Mouse (Mus musculus) limb, embryonic 11.5 days (tissue): Measurements from ENCODE around the gene Fam171a1. TPM values are rescaled to one million over a fixed set of nuclear protein-coding genes. Genes with fewer than 3 reads are reported as not detected.

Experiments used
- ATAC-seq: fragments of 200-750 bp; cut with Nextera tagmentation; 2 replicates; pipeline ENCODE4 v1.8.0; 2017; ENCODE audit warnings: low read depth; ENCODE audit not compliant: insufficient number of reproducible peaks, low FRiP score, low TSS enrichment
- DNase-seq: peaks from one replicate; pipeline ENCODE4 v3.0.0-alpha.2; 2015; ENCODE audit warnings: low spot score
- H3K27ac ChIP-seq: fragments of 300-500 bp; sonication (generic); replicated peaks from 2 replicates; pipeline ENCODE4 v1.5.1; 2014; ENCODE audit warnings: low read depth, mild to moderate bottlenecking, low read length
- H3K27me3 ChIP-seq: fragments of 300-500 bp; sonication (generic); 2 replicates; pipeline ENCODE4 v1.6.1; 2014; ENCODE audit warnings: mild to moderate bottlenecking, low read length, mixed read lengths; ENCODE audit not compliant: control insufficient read depth, insufficient read depth
- H3K36me3 ChIP-seq: fragments of 300-500 bp; sonication (generic); 2 replicates; pipeline ENCODE4 v1.6.1; 2014; ENCODE audit warnings: mild to moderate bottlenecking, low read length, moderate library complexity, mixed read lengths; ENCODE audit not compliant: control insufficient read depth, insufficient read depth
- H3K4me1 ChIP-seq: fragments of 300-500 bp; sonication (generic); 2 replicates; pipeline ENCODE4 v1.6.1; 2014; ENCODE audit warnings: low read length, mixed read lengths; ENCODE audit not compliant: control insufficient read depth, insufficient read depth
- H3K4me2 ChIP-seq: fragments of 300-500 bp; sonication (generic); 2 replicates; pipeline ENCODE4 v1.6.1; 2014; ENCODE audit warnings: low read depth, mild to moderate bottlenecking, moderate library complexity; ENCODE audit not compliant: severe bottlenecking
- H3K4me3 ChIP-seq: fragments of 300-500 bp; sonication (generic); 2 replicates; pipeline ENCODE4 v1.5.1; 2014; ENCODE audit warnings: low read depth, low read length
- H3K9ac ChIP-seq: fragments of 300-500 bp; sonication (generic); 2 replicates; pipeline ENCODE4 v1.6.1; 2014; ENCODE audit warnings: mild to moderate bottlenecking, low read length
- H3K9me3 ChIP-seq: fragments of 300-500 bp; sonication (generic); 2 replicates; pipeline ENCODE4 v1.6.1; 2016; ENCODE audit warnings: low read length; ENCODE audit not compliant: control insufficient read depth
- WGBS: fragments of 180-500 bp; shearing (Covaris S2); extraction: QIAGEN DNeasy Blood & Tissue Kit; methylation state at CpG from one replicate; pipeline ENCODE4 v1.1.7; 2014; 5-methylcytosine and 5-hydroxymethylcytosine counted together
- microRNA-seq: library from miRNA; unstranded; fragments of <30 nt; microRNA quantifications from one replicate; pipeline ENCODE4, GENCODE M21; 2016
- polyA plus RNA-seq: library from polyadenylated mRNA; unstranded; fragments of >200 nt; fragmentation: Nextera tagmentation; extraction: Ambion mirVana; gene quantifications from 2 replicates; pipeline ENCODE4 v1.2.1, GENCODE M21; 2014

Gene Fam171a1
- polyA plus RNA-seq, 1 experiment from 2014 or later, result 37.3 TPM

- WGBS, result 85% methylated on average over 2 of the region's 2 CpGs
- Histone ChIP-seq H3K4me3 (no peak overlapping the region), H3K9me3 (no peaks in the 10 kb centered on the region; the same call in 1 of the 2 replicates), H3K27ac (no peak overlapping the region), H3K4me1 (no peaks in the 10 kb centered on the region), H3K4me2 (no peak overlapping the region), H3K36me3 (no peaks in the 10 kb centered on the region), H3K27me3 (no peaks in the 10 kb centered on the region), H3K9ac (no peak overlapping the region)
- no peak for ATAC-seq
- no peak for DNase-seq
Observed at GRCm38 (mm10) chr2:3273349-3273748, 159.3 kb downstream of the Fam171a1 start.

- Histone ChIP-seq H3K4me2 (no peak overlapping the region), H3K9ac (no peak overlapping the region), H3K27me3 (no peaks in the 10 kb centered on the region), H3K4me3 (no peak overlapping the region), H3K36me3 (no peaks in the 10 kb centered on the region), H3K4me1 (no peaks in the 10 kb centered on the region), H3K9me3 (no peaks in the 10 kb centered on the region; the same call in 1 of the 2 replicates), H3K27ac (no peak overlapping the region)
- 71% methylated on average over 2 of the region's 2 CpGs for WGBS
- ATAC-seq (no peak), DNase-seq (no peak)
Observed at GRCm38 (mm10) chr2:3276106-3276505, 162.1 kb downstream of the Fam171a1 start.

Small RNA genes lying within 50 kb of the gene (microRNA-seq; reads per million reads assigned to microRNA genes)
- gene Gm27306, result not detected

Other genes starting within 250 kb of the Fam171a1 start
- 35.1 and 35.5 TPM in 2 replicates for gene Nmt2, start 170.0 kb downstream of the Fam171a1 start, polyA plus RNA-seq
- 18.7 and 22.3 TPM in 2 replicates for gene Rpp38, start 218.4 kb downstream of the Fam171a1 start, polyA plus RNA-seq
- not detected in 2 replicates for gene Acbd7, start 221.9 kb downstream of the Fam171a1 start, polyA plus RNA-seq